Mouse (Mus musculus) thymus, postnatal 14 days (tissue): ENCODE data around the gene Efna4.

ENCODE experiments used
- DNase-seq: peaks from one replicate; pipeline ENCODE4 v3.0.0; 2021

Efna4 gene

GRCm38 (mm10) chr3:89330346-89330745, 7.5 kb downstream of the Efna4 start:
- DNase-seq, result no peak

- DNase-seq, result no peak
Measured at GRCm38 (mm10) chr3:89328623-89329022, 9.2 kb downstream of the Efna4 start.

- no peak for DNase-seq
Measured at GRCm38 (mm10) chr3:89327371-89327870, 10.4 kb downstream of the Efna4 start.

- DNase-seq, result no peak
Measured at GRCm38 (mm10) chr3:89325882-89326281, 11.9 kb downstream of the Efna4 start.

- DNase-seq, result peak; percentile 76
Measured at GRCm38 (mm10) chr3:89322514-89323165, 15.2 kb downstream of the Efna4 start, which contains the start of gene Efna3. TSS of gene Efna3 (minus strand) at chr3:89322965.

- no peak for DNase-seq
Measured at GRCm38 (mm10) chr3:89322131-89322500, 15.7 kb downstream of the Efna4 start.

GRCm38 (mm10) chr3:89321183-89322130, 16.4 kb downstream of the Efna4 start:
- DNase-seq, result no peak

- peak; percentile 25 for DNase-seq
Measured at GRCm38 (mm10) chr3:89320581-89321182, 17.1 kb downstream of the Efna4 start.

- DNase-seq, result peak; percentile 41
Measured at GRCm38 (mm10) chr3:89319591-89320350, 18.1 kb downstream of the Efna4 start.

- no peak for DNase-seq
Measured at GRCm38 (mm10) chr3:89318971-89319590, 18.7 kb downstream of the Efna4 start.

GRCm38 (mm10) chr3:89318316-89318715, 19.5 kb downstream of the Efna4 start:
- no peak for DNase-seq

GRCm38 (mm10) chr3:89317246-89317645, 20.6 kb downstream of the Efna4 start:
- DNase-seq, result no peak

- DNase-seq, result peak; percentile 80
Measured at GRCm38 (mm10) chr3:89316833-89317232, 21.0 kb downstream of the Efna4 start.

- DNase-seq, result peak; percentile 33
Measured at GRCm38 (mm10) chr3:89315930-89316831, 21.6 kb downstream of the Efna4 start.

- DNase-seq, result peak; percentile 72
Measured at GRCm38 (mm10) chr3:89315195-89315929, 22.5 kb downstream of the Efna4 start.

GRCm38 (mm10) chr3:89314791-89315190, 23.0 kb downstream of the Efna4 start:
- DNase-seq, result no peak

- no peak for DNase-seq
Measured at GRCm38 (mm10) chr3:89314340-89314739, 23.5 kb downstream of the Efna4 start.

GRCm38 (mm10) chr3:89308089-89308488, 29.7 kb downstream of the Efna4 start:
- DNase-seq, result peak; percentile 67

GRCm38 (mm10) chr3:89305551-89306325, 32.1 kb downstream of the Efna4 start:
- DNase-seq, result no peak
